Mouse (Mus musculus) common myeloid progenitor, adult 5-6 weeks (primary cell): Measurements from ENCODE around the gene March5. TPM values are rescaled to one million over a fixed set of nuclear protein-coding genes. Genes with fewer than 3 reads are reported as not detected.
A peak's percentile ranks its signal among the peaks of the same experiment; 100 is the strongest.

Experiments used
- ATAC-seq: replicated peaks from 2 replicates; pipeline ENCODE4 v1.8.0; 2016; ENCODE audit warnings: low read depth, mild to moderate bottlenecking, moderate TSS enrichment, inconsistent platforms; ENCODE audit not compliant: poor library complexity, severe bottlenecking
- total RNA-seq: library from RNA; stranded (forward); fragments of 200-1000, 187-1606 nt; gene quantifications from 2 replicates; pipeline ENCODE4 v1.2.3, GENCODE M21; 2017

March5 gene
- total RNA-seq, 1 experiment from 2014 or later = 101 TPM

DNA sequence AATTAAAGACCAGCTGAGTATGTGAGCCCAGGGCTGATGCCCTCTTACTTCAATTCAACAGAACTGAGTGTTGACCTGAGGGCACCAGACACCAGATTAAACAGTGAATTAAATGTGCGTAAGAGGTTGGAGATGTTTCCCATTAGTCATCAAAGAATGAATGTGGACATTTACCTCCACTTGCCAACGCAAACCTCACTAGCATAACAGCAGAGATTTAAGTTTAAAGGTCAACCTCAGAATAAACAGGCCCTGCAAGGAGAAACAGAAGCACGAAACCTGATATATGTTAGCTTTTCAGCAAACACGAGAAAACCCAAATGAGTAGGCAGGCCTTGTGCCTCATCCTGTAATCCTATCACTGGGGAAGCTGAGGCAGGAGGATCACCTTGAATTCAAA lies 55.0 kb downstream of the March5 start:
- ATAC-seq = no peak

DNA sequence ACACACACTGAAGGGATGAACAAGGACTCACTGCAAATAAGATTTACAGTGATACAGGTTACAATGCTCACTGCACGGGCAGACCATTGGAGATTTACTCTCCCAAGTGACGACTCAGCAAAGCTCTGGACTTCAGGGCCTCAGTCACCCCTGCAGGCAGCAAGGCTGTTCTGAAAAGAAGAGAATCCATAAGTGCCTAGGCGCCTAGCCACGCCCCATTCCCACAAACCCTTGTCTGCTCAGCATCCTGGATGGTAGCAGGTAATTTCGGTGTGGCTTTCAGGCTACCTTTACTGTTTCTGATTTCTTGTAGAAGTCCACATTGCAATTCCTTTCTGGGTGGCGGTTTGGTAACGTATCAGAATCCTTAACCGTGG lies 56.2 kb downstream of the March5 start:
- ATAC-seq = no peak

DNA sequence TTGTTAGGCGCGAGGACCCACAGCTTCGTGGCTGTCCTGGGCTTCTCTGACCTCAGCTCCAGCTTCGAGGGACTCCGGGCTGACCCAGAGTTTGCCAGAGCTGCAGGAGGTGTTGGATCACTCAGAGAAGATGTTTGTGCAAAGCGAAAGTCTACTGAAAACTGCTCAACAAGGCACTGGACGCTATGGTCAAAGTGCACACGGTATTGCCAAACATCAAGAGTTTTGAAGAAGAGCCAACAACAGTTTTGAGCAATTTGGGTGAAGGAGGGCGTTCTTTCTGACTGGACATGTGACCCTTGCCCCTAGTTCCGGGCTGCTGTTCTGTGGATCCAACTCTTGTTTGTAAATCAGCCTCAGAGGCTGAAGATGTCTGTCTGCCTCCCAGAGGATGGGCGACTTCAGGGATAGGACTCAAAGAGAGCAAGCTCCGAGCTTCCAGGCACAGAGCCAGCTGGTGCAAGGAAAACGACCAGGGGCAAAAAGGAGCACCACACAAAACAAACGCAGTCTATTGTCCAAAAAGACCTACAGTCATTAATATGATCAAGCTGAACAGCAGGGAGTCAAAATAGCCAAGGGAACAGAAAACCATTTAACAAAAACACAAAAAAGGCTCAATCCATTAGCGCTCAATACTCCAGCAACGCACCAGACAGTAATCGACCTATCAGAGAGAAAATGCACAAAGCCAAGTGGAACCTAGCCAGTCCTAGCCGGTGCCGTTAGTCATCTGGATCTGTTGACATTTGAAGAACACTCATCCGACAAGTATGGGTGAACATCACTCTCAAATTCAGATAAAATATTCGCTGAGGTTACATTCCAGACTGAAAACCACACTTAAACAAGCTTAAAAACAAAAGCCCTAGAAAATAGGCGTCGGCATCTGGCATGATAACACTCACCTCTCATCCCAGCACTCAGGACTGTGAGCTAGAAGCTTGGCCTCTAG lies 56.9 kb downstream of the March5 start:
- ATAC-seq = no peak

DNA sequence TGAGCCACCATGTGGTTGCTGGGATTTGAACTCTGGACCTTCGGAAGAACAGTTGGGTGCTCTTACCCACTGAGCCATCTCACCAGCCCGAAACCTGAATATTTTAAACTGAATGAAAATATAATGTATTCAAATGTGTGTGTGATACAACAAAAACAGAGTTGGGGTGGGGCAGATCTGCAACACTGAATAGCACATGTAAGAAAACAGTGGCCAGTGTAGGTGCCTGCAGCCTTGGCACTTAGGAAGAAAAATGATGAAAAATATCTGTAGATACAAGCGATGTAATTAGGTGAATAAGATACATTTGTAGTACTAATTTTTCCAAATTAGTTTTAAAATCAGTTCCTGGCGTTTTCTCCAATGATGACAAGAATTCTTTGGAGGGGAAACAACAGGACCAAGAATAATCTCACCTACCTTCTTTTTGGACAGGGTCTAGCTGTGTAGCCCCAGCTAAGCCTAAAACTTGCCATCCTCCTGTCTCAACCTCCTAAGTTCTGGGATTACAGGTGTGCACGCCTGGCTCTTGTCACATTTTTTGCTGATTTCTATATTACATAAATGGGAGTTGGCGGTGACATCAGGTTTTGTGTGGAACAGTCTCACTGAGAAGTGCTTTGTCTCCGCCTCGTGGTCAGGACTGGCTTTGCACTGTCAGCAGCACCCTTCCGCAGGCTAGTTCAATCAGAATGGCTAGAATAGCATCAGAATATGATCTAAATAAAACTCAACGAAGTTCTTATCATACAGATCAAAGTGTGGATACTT lies 58.2 kb downstream of the March5 start:
- ATAC-seq = peak; percentile 95

DNA sequence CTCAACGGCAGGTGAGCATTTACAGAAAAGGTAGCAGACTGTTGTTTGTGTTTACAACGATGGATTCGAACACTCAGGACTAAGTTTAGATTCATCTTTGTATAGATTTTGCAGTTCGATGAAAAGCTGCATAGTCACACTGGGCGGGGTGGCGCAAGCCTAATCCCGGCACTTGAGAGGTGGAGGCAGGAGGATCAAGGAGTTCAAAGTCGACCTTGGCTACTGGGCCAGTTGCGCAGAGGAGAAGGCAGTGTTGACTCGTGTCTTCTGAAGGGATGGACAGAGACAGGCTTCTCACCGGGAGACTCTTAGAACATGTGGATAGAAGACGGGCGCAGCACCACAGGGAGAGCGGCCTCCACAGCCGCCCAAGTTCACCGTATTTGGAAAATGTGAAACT lies 61.8 kb downstream of the March5 start:
- ATAC-seq = no peak

Other genes with a start within 250 kb of the March5 start
- gene Cpeb3, start 1.1 kb downstream of the March5 start, total RNA-seq = 0.53 and 1.3 TPM in 2 replicates
- gene Ide, start 130.3 kb downstream of the March5 start, total RNA-seq = 100 and 108 TPM in 2 replicates
- 184 and 195 TPM in 2 replicates for gene Kif11, start 168.9 kb downstream of the March5 start, total RNA-seq
- 47.6 and 72.5 TPM in 2 replicates for gene Hhex, start 227.3 kb downstream of the March5 start, total RNA-seq